Mouse (Mus musculus): Measurements from ENCODE around the gene Vps13d. TPM values are rescaled to one million over a fixed set of nuclear protein-coding genes. Genes with fewer than 3 reads are reported as not detected.

The Vps13d gene
- polyA plus RNA-seq, 1 experiment from 2014 or later = 7.9 TPM

DNA sequence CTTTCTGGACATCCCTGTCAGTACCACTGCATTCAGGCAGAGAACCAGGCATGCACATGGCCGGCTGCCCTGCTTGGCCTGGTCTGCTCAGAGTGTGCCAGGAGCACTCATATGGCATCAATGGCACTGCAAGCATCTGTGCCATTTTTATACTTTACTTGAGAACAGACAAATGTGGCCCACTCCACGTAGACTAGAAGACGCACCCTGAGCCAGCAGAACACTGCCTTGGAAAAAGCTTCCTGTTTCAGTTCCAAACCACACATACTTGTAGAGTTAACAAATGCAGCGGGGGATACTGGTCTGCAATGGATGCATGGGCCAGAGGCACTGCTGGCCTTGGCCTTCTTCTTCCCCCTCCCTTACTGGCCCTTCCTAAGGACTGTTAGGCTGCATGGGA, 181.6 kb downstream of the Vps13d start:
- Histone ChIP-seq H3K4me2 (ENCODE audit: low read depth, low read length, severe bottlenecking) (no peak overlapping the region), H3K9me3 (ENCODE audit: control insufficient read depth, low read length) (no peaks in the 10 kb centered on the region), H3K36me3 (ENCODE audit: control insufficient read depth, insufficient read depth, low read length) (no peaks in the 10 kb centered on the region; the same call in 1 of the 2 replicates), H3K4me1 (replicated peaks; ENCODE audit: control insufficient read depth, insufficient read depth, low read length) (no peaks in the 10 kb centered on the region), H3K9ac (ENCODE audit: low read length) (no peak overlapping the region), H3K27ac (ENCODE audit: low read depth, low read length) (no peak overlapping the region), H3K27me3 (ENCODE audit: control insufficient read depth, insufficient read depth, low read length) (no peaks in the 10 kb centered on the region), H3K4me3 (ENCODE audit: low read depth, low read length) (no peak overlapping the region)
- 91% methylated on average over 4 of the region's 4 CpGs for WGBS
- no peak for ATAC-seq (replicated peaks; ENCODE audit: low FRiP score)
- no peak for DNase-seq (ENCODE audit: low spot score)

- H3K36me3 ChIP-seq (ENCODE audit: control insufficient read depth, insufficient read depth, low read length) = no peaks in the 10 kb centered on the region; the same call in 1 of the 2 replicates
- no peak overlapping the region for H3K4me2 ChIP-seq (ENCODE audit: low read depth, low read length, severe bottlenecking)
- ATAC-seq (replicated peaks; ENCODE audit: low FRiP score) (no peak), DNase-seq (ENCODE audit: low spot score) (no peak)
- WGBS = 86% methylated on average over 3 of the region's 3 CpGs
- H3K27me3 ChIP-seq (ENCODE audit: control insufficient read depth, insufficient read depth, low read length) = no peaks in the 10 kb centered on the region
- no peak overlapping the region for H3K9ac ChIP-seq (ENCODE audit: low read length)
- H3K4me1 ChIP-seq (replicated peaks; ENCODE audit: control insufficient read depth, insufficient read depth, low read length) = no peaks in the 10 kb centered on the region
- H3K9me3 ChIP-seq (ENCODE audit: control insufficient read depth, low read length) = no peaks in the 10 kb centered on the region
- no peak overlapping the region for H3K4me3 ChIP-seq (ENCODE audit: low read depth, low read length)
- no peak overlapping the region for H3K27ac ChIP-seq (ENCODE audit: low read depth, low read length)
Observed at GRCm38 (mm10) chr4:145011156-145011555, 183.6 kb downstream of the Vps13d start.

DNA sequence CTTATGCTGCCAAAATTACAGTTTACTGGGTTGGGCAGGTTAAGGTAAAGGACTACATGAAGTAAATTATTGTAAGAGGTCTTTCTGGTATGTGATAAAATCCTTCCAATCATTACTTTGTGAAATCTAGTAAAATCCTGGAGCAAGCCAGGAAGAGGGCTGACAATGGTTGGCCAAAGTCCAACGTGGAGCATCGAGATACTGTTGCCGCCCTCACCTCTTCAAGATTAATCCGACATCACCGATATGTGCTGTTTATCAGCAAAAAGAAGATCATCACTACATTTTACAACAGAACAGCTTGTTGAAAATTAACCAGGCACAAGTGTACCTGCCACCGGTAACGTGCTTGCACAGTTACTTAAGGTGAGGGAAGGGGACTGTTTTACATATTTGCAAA, 184.9 kb downstream of the Vps13d start:
- Histone ChIP-seq H3K27me3 (ENCODE audit: control insufficient read depth, insufficient read depth, low read length) (no peaks in the 10 kb centered on the region), H3K4me2 (ENCODE audit: low read depth, low read length, severe bottlenecking) (no peak overlapping the region), H3K9me3 (ENCODE audit: control insufficient read depth, low read length) (no peaks in the 10 kb centered on the region), H3K4me3 (ENCODE audit: low read depth, low read length) (no peak overlapping the region), H3K36me3 (ENCODE audit: control insufficient read depth, insufficient read depth, low read length) (no peaks in the 10 kb centered on the region), H3K9ac (ENCODE audit: low read length) (no peak overlapping the region), H3K4me1 (replicated peaks; ENCODE audit: control insufficient read depth, insufficient read depth, low read length) (no peaks in the 10 kb centered on the region), H3K27ac (ENCODE audit: low read depth, low read length) (no peak overlapping the region)
- ATAC-seq (replicated peaks; ENCODE audit: low FRiP score) (no peak), DNase-seq (ENCODE audit: low spot score) (no peak)
- WGBS = 95% methylated on average over 7 of the region's 7 CpGs

- WGBS = 83% methylated on average over 3 of the region's 3 CpGs
Observed at GRCm38 (mm10) chr4:145009437-145009836, 185.4 kb downstream of the Vps13d start.

DNA sequence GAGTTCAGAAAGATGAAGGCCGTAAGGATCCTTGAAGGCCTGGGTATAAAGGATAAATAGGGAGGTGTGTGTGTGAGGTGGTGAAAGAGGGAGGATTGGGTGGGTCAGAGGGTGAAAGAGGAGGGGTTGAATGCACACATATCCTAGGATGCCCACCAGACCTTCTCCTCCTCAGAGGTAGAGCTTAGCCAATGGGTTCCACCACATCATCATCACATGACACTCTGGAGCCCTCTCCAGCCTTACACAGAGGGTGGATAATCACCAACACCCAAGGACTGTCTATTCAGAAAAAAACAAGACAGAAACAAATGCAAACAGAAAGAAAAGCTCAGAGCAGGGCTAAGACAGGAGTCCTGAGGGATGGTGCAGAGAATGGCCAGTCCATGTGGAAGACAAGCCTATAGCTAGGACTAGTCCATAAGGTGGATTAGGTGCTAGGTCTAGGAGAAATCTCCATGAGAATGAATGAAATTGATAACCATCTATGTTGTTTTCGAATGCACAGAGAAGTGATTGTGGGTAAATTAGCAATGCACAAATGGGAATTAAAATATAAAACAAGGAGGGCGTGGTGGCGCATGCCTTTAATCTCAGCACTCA, 188.8 kb downstream of the Vps13d start:
- WGBS = 91% methylated on average over 4 of the region's 4 CpGs
- no peaks in the 10 kb centered on the region for H3K27me3 ChIP-seq (ENCODE audit: control insufficient read depth, insufficient read depth, low read length)
- no peaks in the 10 kb centered on the region for H3K36me3 ChIP-seq (ENCODE audit: control insufficient read depth, insufficient read depth, low read length)
- ATAC-seq (replicated peaks; ENCODE audit: low FRiP score) = no peak
- no peak overlapping the region for H3K4me3 ChIP-seq (ENCODE audit: low read depth, low read length)
- H3K4me2 ChIP-seq (ENCODE audit: low read depth, low read length, severe bottlenecking) = no peak overlapping the region
- H3K4me1 ChIP-seq (replicated peaks; ENCODE audit: control insufficient read depth, insufficient read depth, low read length) = no peaks in the 10 kb centered on the region
- no peak overlapping the region for H3K9ac ChIP-seq (ENCODE audit: low read length)
- no peak for DNase-seq (ENCODE audit: low spot score)
- no peak overlapping the region for H3K27ac ChIP-seq (ENCODE audit: low read depth, low read length)
- H3K9me3 ChIP-seq (ENCODE audit: control insufficient read depth, low read length) = no peaks in the 10 kb centered on the region

More at GRCm38 (mm10) chr4:145009437-145009836, 185.4 kb downstream of the Vps13d start:
- H3K27me3 ChIP-seq (ENCODE audit: control insufficient read depth, insufficient read depth, low read length) = no peaks in the 10 kb centered on the region
- no peak overlapping the region for H3K27ac ChIP-seq (ENCODE audit: low read depth, low read length)
- no peaks in the 10 kb centered on the region for H3K4me1 ChIP-seq (replicated peaks; ENCODE audit: control insufficient read depth, insufficient read depth, low read length)
- ATAC-seq (replicated peaks; ENCODE audit: low FRiP score) (no peak), DNase-seq (ENCODE audit: low spot score) (no peak)
- H3K4me3 ChIP-seq (ENCODE audit: low read depth, low read length) = no peak overlapping the region
- H3K36me3 ChIP-seq (ENCODE audit: control insufficient read depth, insufficient read depth, low read length) = no peaks in the 10 kb centered on the region
- no peak overlapping the region for H3K4me2 ChIP-seq (ENCODE audit: low read depth, low read length, severe bottlenecking)
- no peak overlapping the region for H3K9ac ChIP-seq (ENCODE audit: low read length)
- no peaks in the 10 kb centered on the region for H3K9me3 ChIP-seq (ENCODE audit: control insufficient read depth, low read length)

DNA sequence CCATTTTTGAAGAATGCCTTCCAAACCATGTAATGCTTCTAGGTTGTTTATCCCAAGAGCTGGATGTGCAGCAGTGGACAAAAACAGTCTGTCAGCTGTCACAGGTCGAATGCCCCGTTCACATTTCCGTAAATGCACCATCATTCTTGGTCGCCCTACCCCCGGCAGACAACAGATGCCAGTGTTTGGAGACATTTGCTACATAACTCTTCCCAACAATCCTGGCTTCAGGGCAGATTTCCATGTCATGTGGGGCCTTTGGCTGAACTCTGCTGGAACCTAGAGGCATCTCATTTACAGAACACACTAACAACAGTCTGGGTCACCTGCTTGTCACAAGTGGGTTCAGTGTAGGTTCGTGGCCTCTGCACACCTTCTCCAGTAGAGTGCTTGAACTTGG, 190.6 kb downstream of the Vps13d start:
- Histone ChIP-seq H3K4me1 (replicated peaks; ENCODE audit: control insufficient read depth, insufficient read depth, low read length) (peaks cover 5% of the 10 kb centered on the region; the same call in 1 of the 2 replicates), H3K9me3 (ENCODE audit: control insufficient read depth, low read length) (no peaks in the 10 kb centered on the region), H3K4me2 (ENCODE audit: low read depth, low read length, severe bottlenecking) (no peak overlapping the region), H3K36me3 (ENCODE audit: control insufficient read depth, insufficient read depth, low read length) (no peaks in the 10 kb centered on the region), H3K9ac (ENCODE audit: low read length) (no peak overlapping the region), H3K4me3 (ENCODE audit: low read depth, low read length) (no peak overlapping the region), H3K27ac (ENCODE audit: low read depth, low read length) (no peak overlapping the region), H3K27me3 (ENCODE audit: control insufficient read depth, insufficient read depth, low read length) (no peaks in the 10 kb centered on the region)
- 97% methylated on average over 6 of the region's 6 CpGs for WGBS
- DNase-seq (ENCODE audit: low spot score) (no peak), ATAC-seq (replicated peaks; ENCODE audit: low FRiP score) (no peak)

DNA sequence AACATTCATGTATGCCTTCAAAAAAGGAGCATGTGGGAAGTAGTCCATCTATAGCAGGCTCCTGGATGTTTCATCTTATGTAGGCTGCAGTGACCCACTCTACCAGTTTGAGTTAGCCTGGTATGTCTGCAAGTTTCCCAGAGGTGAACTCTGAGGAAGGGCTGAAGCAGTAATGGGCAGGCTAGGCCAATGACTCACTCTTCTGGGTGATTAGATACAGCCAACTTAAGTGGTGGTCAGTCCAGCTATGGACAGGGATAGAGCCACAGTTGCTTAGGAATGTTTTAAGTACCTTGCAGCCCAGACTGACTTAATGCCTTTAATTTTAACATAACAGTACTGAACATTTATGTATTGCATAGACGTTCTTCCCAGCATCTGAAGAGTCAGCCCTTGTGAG, 192.1 kb downstream of the Vps13d start:
- Histone ChIP-seq H3K27ac (ENCODE audit: low read depth, low read length) (no peak overlapping the region), H3K4me2 (ENCODE audit: low read depth, low read length, severe bottlenecking) (no peak overlapping the region), H3K4me3 (ENCODE audit: low read depth, low read length) (no peak overlapping the region), H3K27me3 (ENCODE audit: control insufficient read depth, insufficient read depth, low read length) (no peaks in the 10 kb centered on the region), H3K9ac (ENCODE audit: low read length) (no peak overlapping the region), H3K9me3 (ENCODE audit: control insufficient read depth, low read length) (no peaks in the 10 kb centered on the region), H3K36me3 (ENCODE audit: control insufficient read depth, insufficient read depth, low read length) (no peaks in the 10 kb centered on the region), H3K4me1 (replicated peaks; ENCODE audit: control insufficient read depth, insufficient read depth, low read length) (peaks cover 5% of the 10 kb centered on the region; the same call in 1 of the 2 replicates)
- WGBS = 81% methylated on average over 1 of the region's 1 CpGs
- DNase-seq (ENCODE audit: low spot score) = no peak
- no peak for ATAC-seq (replicated peaks; ENCODE audit: low FRiP score)

DNA sequence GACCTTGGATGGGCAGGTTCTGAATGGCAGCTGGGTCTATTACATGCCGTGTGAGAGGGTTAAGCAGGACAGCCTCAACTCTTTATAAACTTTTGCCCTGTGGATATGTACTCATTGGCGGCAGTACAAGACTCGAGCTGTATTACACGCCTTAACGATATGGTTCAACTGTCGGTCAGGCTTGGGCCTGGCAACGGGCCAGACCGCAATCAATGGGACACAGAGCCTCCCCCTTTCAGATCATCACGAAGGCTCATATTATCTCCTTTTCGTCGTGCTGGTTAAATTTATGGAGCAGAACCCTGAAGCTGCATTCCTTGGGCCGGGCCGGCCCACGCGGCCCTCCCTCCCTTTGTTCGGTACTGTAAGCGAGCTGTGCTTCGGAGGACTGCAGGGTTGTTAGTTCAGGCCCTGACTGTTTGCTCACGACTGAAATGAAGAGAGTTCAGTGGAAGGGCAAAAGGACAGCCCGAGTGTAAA, 194.9 kb downstream of the Vps13d start:
- H3K9ac ChIP-seq (ENCODE audit: low read length) = no peak overlapping the region; the same call in 1 of the 2 replicates
- no peak overlapping the region for H3K4me3 ChIP-seq (ENCODE audit: low read depth, low read length)
- WGBS = 67% methylated on average over 20 of the region's 20 CpGs
- H3K9me3 ChIP-seq (ENCODE audit: control insufficient read depth, low read length) = no peaks in the 10 kb centered on the region
- H3K27ac ChIP-seq (ENCODE audit: low read depth, low read length) = peak overlapping the region; percentile 34; the same call in 1 of the 2 replicates
- H3K27me3 ChIP-seq (ENCODE audit: control insufficient read depth, insufficient read depth, low read length) = no peaks in the 10 kb centered on the region
- no peaks in the 10 kb centered on the region for H3K36me3 ChIP-seq (ENCODE audit: control insufficient read depth, insufficient read depth, low read length)
- DNase-seq (ENCODE audit: low spot score) = peak; percentile 56
- no peak overlapping the region for H3K4me2 ChIP-seq (ENCODE audit: low read depth, low read length, severe bottlenecking)
- ATAC-seq (replicated peaks; ENCODE audit: low FRiP score) = peak; percentile 66
- H3K4me1 ChIP-seq (replicated peaks; ENCODE audit: control insufficient read depth, insufficient read depth, low read length) = peaks cover 5% of the 10 kb centered on the region; the same call in 1 of the 2 replicates

GRCm38 (mm10) chr4:144999572-144999880, 195.3 kb downstream of the Vps13d start:
- H3K36me3 ChIP-seq (ENCODE audit: control insufficient read depth, insufficient read depth, low read length) = no peaks in the 10 kb centered on the region
- no peak for DNase-seq (ENCODE audit: low spot score)
- H3K9me3 ChIP-seq (ENCODE audit: control insufficient read depth, low read length) = no peaks in the 10 kb centered on the region
- peak; percentile 19; the same call in 1 of the 2 replicates for ATAC-seq (replicated peaks; ENCODE audit: low FRiP score)
- H3K4me2 ChIP-seq (ENCODE audit: low read depth, low read length, severe bottlenecking) = no peak overlapping the region
- peaks cover 5% of the 10 kb centered on the region; the same call in 1 of the 2 replicates for H3K4me1 ChIP-seq (replicated peaks; ENCODE audit: control insufficient read depth, insufficient read depth, low read length)
- 60% methylated on average over 6 of the region's 6 CpGs for WGBS
- no peaks in the 10 kb centered on the region for H3K27me3 ChIP-seq (ENCODE audit: control insufficient read depth, insufficient read depth, low read length)
- peak overlapping the region; percentile 34; the same call in 1 of the 2 replicates for H3K27ac ChIP-seq (ENCODE audit: low read depth, low read length)
- no peak overlapping the region for H3K4me3 ChIP-seq (ENCODE audit: low read depth, low read length)
- H3K9ac ChIP-seq (ENCODE audit: low read length) = no peak overlapping the region

Data from forebrain, embryonic 11.5 days (tissue).